Mouse (Mus musculus) bone marrow macrophage, adult 2 months (primary cell): ENCODE results near the gene Rars.

Source experiments
- CTCF ChIP-seq: IDR thresholded peaks from 2 replicates; pipeline ENCODE4 v1.5.1; 2012; ENCODE audit warnings: low read depth, mild to moderate bottlenecking, low read length, moderate library complexity
- POLR2A ChIP-seq: IDR thresholded peaks from 2 replicates; pipeline ENCODE4 v1.6.1; 2012; ENCODE audit warnings: mild to moderate bottlenecking, low read depth, low read length, borderline replicate concordance

DNA sequence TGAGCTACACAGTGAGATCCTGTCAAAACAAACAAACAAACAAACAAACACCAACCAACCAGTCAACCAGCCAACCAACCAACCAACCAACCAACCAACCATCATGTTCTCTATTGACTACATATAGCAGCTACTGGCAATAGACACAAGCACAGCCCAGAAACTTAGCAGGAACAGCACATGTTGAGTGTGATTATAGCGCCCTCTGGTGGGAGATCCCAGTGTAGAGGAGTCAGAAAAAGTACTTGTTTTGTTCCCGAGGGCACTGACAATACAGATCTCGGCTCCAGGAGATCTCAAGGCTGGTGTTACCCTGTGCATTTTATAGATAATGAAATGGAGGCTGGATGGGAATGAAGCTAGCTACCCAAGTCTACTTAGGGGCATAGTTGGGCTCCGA is 18.4 kb upstream of the Rars start:
- TF ChIP-seq POLR2A, result no peak
- TF ChIP-seq CTCF, result no peak
